Mouse (Mus musculus): ENCODE data around the gene Gpr22. TPM values are rescaled to one million over a fixed set of nuclear protein-coding genes. Genes with fewer than 3 reads are reported as not detected.

Gene Gpr22
- polyA plus RNA-seq, 2 experiments, result 0.04 TPM; not detected in 1

DNA sequence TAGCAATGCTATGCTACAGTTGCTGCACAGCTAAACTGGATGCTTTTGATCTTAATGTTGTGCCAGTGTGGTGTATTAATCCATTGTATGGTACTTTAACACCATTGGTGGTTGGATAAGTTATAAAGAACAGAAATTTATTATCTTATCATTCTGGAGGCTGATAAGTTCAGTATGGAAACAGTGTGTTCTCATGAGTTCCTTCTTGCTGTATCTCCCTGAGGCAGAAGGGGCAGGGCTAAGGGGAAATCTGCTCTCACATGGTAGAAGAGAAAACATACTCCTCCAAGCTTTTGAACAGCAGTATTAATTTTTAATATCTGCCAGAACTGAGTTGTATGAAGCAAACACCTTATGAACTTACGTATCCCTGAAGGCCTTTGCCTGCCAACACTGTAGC is 20.5 kb downstream of the Gpr22 start:
- no peak overlapping the region for H3K27ac ChIP-seq
- no peak overlapping the region for H3K9ac ChIP-seq (replicated peaks)
- WGBS (ENCODE audit: insufficient replicate concordance), result 70% methylated on average over 1 of the region's 1 CpGs
- no peaks in the 10 kb centered on the region; the same call in 1 of the 2 replicates for H3K36me3 ChIP-seq (replicated peaks; ENCODE audit: control insufficient read depth, insufficient read depth, low read depth)
- H3K27me3 ChIP-seq (ENCODE audit: control insufficient read depth, insufficient read depth, low read length), result no peaks in the 10 kb centered on the region
- ATAC-seq (ENCODE audit: insufficient read depth) (no peak), DNase-seq (ENCODE audit: low read depth in 3 of 3, low spot score in 3 of 3) (peak in 1 of 3 experiments; percentile 11)
- H3K9me3 ChIP-seq (ENCODE audit: control insufficient read depth, low read length), result no peaks in the 10 kb centered on the region
- no peak overlapping the region for H3K4me2 ChIP-seq (ENCODE audit: low read depth)
- H3K4me3 ChIP-seq (ENCODE audit: insufficient read depth in 1 of 2, low read depth in 2 of 2, low read length in 2 of 2), result no peak overlapping the region
- H3K4me1 ChIP-seq (replicated peaks; ENCODE audit: control insufficient read depth in 2 of 2, insufficient read depth in 2 of 2, low read length in 1 of 2), result peaks cover 0 to 3% of the 10 kb centered on the region in 2 experiments; a peak in 1 of 4 replicates
- no peak for TF ChIP-seq CTCF (IDR thresholded peaks at IDR 0.05; ENCODE audit: low read depth)
- no peak for TF ChIP-seq EP300 (IDR thresholded peaks at IDR 0.05; ENCODE audit: low read depth)

DNA sequence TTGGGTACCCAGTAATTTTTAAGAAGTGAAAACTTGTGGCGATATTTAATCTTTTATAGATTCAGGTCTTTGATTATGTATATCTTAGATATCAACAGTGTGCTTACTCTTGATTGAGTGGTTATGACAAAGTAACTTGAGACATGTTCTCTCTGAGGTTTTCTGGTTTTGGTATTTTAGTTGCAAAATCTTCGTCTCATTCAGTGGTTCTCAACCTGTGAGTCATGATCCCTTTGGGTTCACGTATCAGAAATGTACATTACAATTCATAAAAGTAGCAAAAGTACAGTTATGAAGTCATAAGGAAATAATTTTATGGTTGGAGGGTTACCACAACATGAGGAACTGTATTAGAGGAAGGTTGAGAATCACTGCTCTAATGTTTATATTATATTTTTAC is 27.1 kb downstream of the Gpr22 start:
- no peak for ATAC-seq (ENCODE audit: insufficient read depth)
- Histone ChIP-seq H3K4me1 (replicated peaks; ENCODE audit: control insufficient read depth in 2 of 2, insufficient read depth in 2 of 2, low read length in 1 of 2) (no peaks in the 10 kb centered on the region), H3K4me3 (ENCODE audit: insufficient read depth in 1 of 2, low read depth in 2 of 2, low read length in 2 of 2) (no peak overlapping the region), H3K9me3 (ENCODE audit: control insufficient read depth, low read length) (no peaks in the 10 kb centered on the region), H3K9ac (replicated peaks) (no peak overlapping the region), H3K27me3 (ENCODE audit: control insufficient read depth, insufficient read depth, low read length) (no peaks in the 10 kb centered on the region), H3K27ac (no peak overlapping the region), H3K4me2 (ENCODE audit: low read depth) (no peak overlapping the region), H3K36me3 (replicated peaks; ENCODE audit: control insufficient read depth, insufficient read depth, low read depth) (no peaks in the 10 kb centered on the region)
- 75% methylated on average over 3 of the region's 3 CpGs for WGBS (ENCODE audit: insufficient replicate concordance)
- DNase-seq (ENCODE audit: low read depth in 3 of 3, low spot score in 3 of 3), result no peak
- TF ChIP-seq EP300 (IDR thresholded peaks at IDR 0.05; ENCODE audit: low read depth) (no peak), CTCF (IDR thresholded peaks at IDR 0.05; ENCODE audit: low read depth) (no peak)

GRCm38 (mm10) chr12:31667187-31667586 is 46.6 kb downstream of the Gpr22 start:
- ATAC-seq (ENCODE audit: insufficient read depth) (no peak), DNase-seq (ENCODE audit: low read depth in 3 of 3, low spot score in 3 of 3) (no peak)
- H3K9me3 ChIP-seq (ENCODE audit: control insufficient read depth, low read length), result no peaks in the 10 kb centered on the region
- no peak overlapping the region for H3K9ac ChIP-seq (replicated peaks)
- TF ChIP-seq EP300 (IDR thresholded peaks at IDR 0.05; ENCODE audit: low read depth) (no peak), CTCF (IDR thresholded peaks at IDR 0.05; ENCODE audit: low read depth) (no peak)
- no peak overlapping the region for H3K4me2 ChIP-seq (ENCODE audit: low read depth)
- no peak overlapping the region for H3K27ac ChIP-seq
- H3K36me3 ChIP-seq (replicated peaks; ENCODE audit: control insufficient read depth, insufficient read depth, low read depth), result no peaks in the 10 kb centered on the region; the same call in 1 of the 2 replicates
- H3K4me3 ChIP-seq (ENCODE audit: insufficient read depth in 1 of 2, low read depth in 2 of 2, low read length in 2 of 2), result no peak overlapping the region
- no peaks in the 10 kb centered on the region for H3K27me3 ChIP-seq (ENCODE audit: control insufficient read depth, insufficient read depth, low read length)
- H3K4me1 ChIP-seq (replicated peaks; ENCODE audit: control insufficient read depth in 2 of 2, insufficient read depth in 2 of 2, low read length in 1 of 2), result no peaks in the 10 kb centered on the region
- WGBS (ENCODE audit: insufficient replicate concordance), result 40% methylated on average over 3 of the region's 3 CpGs

GRCm38 (mm10) chr12:31665999-31666398 is 47.7 kb downstream of the Gpr22 start:
- ATAC-seq (ENCODE audit: insufficient read depth), result no peak
- H3K4me1 ChIP-seq (replicated peaks; ENCODE audit: control insufficient read depth in 2 of 2, insufficient read depth in 2 of 2, low read length in 1 of 2), result no peaks in the 10 kb centered on the region
- no peak overlapping the region for H3K27ac ChIP-seq
- no peaks in the 10 kb centered on the region; the same call in 1 of the 2 replicates for H3K36me3 ChIP-seq (replicated peaks; ENCODE audit: control insufficient read depth, insufficient read depth, low read depth)
- H3K9me3 ChIP-seq (ENCODE audit: control insufficient read depth, low read length), result no peaks in the 10 kb centered on the region
- H3K27me3 ChIP-seq (ENCODE audit: control insufficient read depth, insufficient read depth, low read length), result no peaks in the 10 kb centered on the region
- no peak overlapping the region for H3K4me3 ChIP-seq (ENCODE audit: insufficient read depth in 1 of 2, low read depth in 2 of 2, low read length in 2 of 2)
- H3K9ac ChIP-seq (replicated peaks), result no peak overlapping the region
- no peak for DNase-seq (ENCODE audit: low read depth in 3 of 3, low spot score in 3 of 3)
- 73% methylated on average over 6 of the region's 6 CpGs for WGBS (ENCODE audit: insufficient replicate concordance)
- TF ChIP-seq EP300 (IDR thresholded peaks at IDR 0.05; ENCODE audit: low read depth) (no peak), CTCF (IDR thresholded peaks at IDR 0.05; ENCODE audit: low read depth) (no peak)
- no peak overlapping the region for H3K4me2 ChIP-seq (ENCODE audit: low read depth)

Other genes starting within 250 kb of the Gpr22 start
- 2.2 and 2.7 TPM in 2 replicates for gene Cbll1, start 214.3 kb downstream of the Gpr22 start, polyA plus RNA-seq (2012; rRNA removed)
- gene Cbll1, start 214.3 kb downstream of the Gpr22 start, polyA plus RNA-seq (2014; fragmentation: Nextera tagmentation; extraction: Ambion mirVana), result 6.7 and 7.0 TPM in 2 replicates
- not detected in 2 replicates for gene Slc26a4, start 154.0 kb downstream of the Gpr22 start, polyA plus RNA-seq (2012; rRNA removed)
- not detected in 2 replicates for gene Slc26a4, start 154.0 kb downstream of the Gpr22 start, polyA plus RNA-seq (2014; fragmentation: Nextera tagmentation; extraction: Ambion mirVana)
- gene Bcap29, start 79.3 kb downstream of the Gpr22 start, polyA plus RNA-seq (2012; rRNA removed), result 4.8 and 8.5 TPM in 2 replicates
- 29.7 and 32.8 TPM in 2 replicates for gene Bcap29, start 79.3 kb downstream of the Gpr22 start, polyA plus RNA-seq (2014; fragmentation: Nextera tagmentation; extraction: Ambion mirVana)
- gene Dus4l, start 59.1 kb downstream of the Gpr22 start, polyA plus RNA-seq (2012; rRNA removed), result 2.4 and 5.1 TPM in 2 replicates
- gene Dus4l, start 59.1 kb downstream of the Gpr22 start, polyA plus RNA-seq (2014; fragmentation: Nextera tagmentation; extraction: Ambion mirVana), result 3.7 and 4.9 TPM in 2 replicates
- gene Cog5, start 59.1 kb downstream of the Gpr22 start, polyA plus RNA-seq (2012; rRNA removed), result 4.9 and 6.0 TPM in 2 replicates
- 7.8 and 9.0 TPM in 2 replicates for gene Cog5, start 59.1 kb downstream of the Gpr22 start, polyA plus RNA-seq (2014; fragmentation: Nextera tagmentation; extraction: Ambion mirVana)
- 19.2 and 27.0 TPM in 2 replicates for gene Hbp1, start 236.6 kb upstream of the Gpr22 start, polyA plus RNA-seq (2012; rRNA removed)
- gene Hbp1, start 236.6 kb upstream of the Gpr22 start, polyA plus RNA-seq (2014; fragmentation: Nextera tagmentation; extraction: Ambion mirVana), result 32.8 and 36.3 TPM in 2 replicates